Mouse (Mus musculus): ENCODE results near the gene Pts.

GRCm38 (mm10) chr9:50555094-50555446 is 26.5 kb upstream of the Pts start, which contains the start of gene Bco2:
- TF ChIP-seq CTCF (IDR thresholded peaks at IDR 0.05; ENCODE audit: low read depth, low read length), result no peak
- no peak for TF ChIP-seq POLR2A (IDR thresholded peaks at IDR 0.05; ENCODE audit: borderline replicate concordance, low read depth, low read length)
